9 mouse cellular contexts compared by ENCODE assay signal in the genomic region with DNA sequence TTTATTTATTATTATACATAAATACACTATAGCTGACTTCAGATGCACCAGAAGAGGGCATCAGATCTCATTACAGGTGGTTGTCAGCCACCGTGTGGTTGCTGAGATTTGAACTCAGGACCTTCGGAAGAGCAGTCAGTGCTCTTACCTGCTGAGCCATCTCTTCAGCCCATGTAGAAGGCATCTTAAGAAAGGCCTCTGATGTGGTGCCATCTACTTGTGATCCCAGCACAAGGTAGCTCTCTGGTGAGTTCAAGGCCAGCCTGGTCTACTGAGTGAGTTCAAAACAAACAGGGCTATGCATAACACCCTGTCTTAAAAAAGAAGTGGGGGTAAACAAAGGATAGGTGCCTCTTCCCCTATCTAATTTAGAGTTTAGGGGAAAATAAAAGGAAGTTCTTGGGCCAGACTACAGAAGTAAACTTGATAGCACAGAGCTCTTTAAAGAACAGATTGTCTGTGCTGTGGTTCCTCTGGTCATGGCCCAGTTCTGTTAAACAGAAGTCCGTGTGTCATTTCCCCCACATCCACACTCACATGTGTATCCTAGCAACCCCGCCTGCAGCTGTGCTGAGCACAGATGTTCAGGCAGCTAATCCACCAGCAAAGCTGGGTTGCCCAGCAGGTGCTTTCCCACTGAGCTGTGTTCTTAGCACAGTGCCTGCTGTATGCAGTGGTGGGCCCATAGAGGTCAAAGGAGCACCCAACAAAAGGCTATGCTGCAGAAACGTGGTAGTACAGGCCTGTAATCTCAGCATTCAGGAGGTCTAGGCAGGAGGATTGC.
DNase-seq lines count a peak whose midpoint lies in the region; ATAC-seq and TF ChIP-seq lines count a peak whose summit lies in the region.
"Had no signal": no experiment of that assay in that cellular context is flagged by ENCODE, and none has a peak within 500 bp of the region (broad histone marks: within the 10 kb centered on the region; RNA-seq: fewer than 3 reads in every experiment).

No protein-coding gene starts in this region.

- H3K4me2 ChIP-seq in kidney, embryonic 15.5 days, result no peak overlapping the region
- H3K4me2 ChIP-seq: lung, embryonic 15.5 days had no signal

- H3K36me3 ChIP-seq in spleen, adult 2 months (ENCODE audit: control insufficient read depth, insufficient read depth, low read length), result no peaks in the 10 kb centered on the region
- H3K36me3 ChIP-seq in kidney, embryonic 15.5 days, result no peaks in the 10 kb centered on the region
- H3K36me3 ChIP-seq: lung, embryonic 15.5 days had no signal

- WGBS in spleen, adult 2 months, result 37% methylated on average over 5 of the region's 5 CpGs
- 72% methylated on average over 5 of the region's 5 CpGs for WGBS in kidney, embryonic 15.5 days

- peak; percentile 8 to 53 for DNase-seq in left cerebral cortex, postnatal 10 days (ENCODE audit: extremely low spot score in 1 of 2, low spot score in 2 of 2)
- DNase-seq in left cerebral cortex, adult 2 months (ENCODE audit: extremely low spot score in 1 of 2, low spot score in 2 of 2), result no peak
- DNase-seq in T-cell, adult 2 months (ENCODE audit: low spot score), result peak; percentile 37
- peak; percentile 75 for DNase-seq in induced T-regulatory cell, adult 2 months (ENCODE audit: low read depth)
- DNase-seq in spleen, adult 2 months (ENCODE audit: low read depth in 1 of 2, low spot score in 2 of 2), result peak; percentile 26 to 64
- DNase-seq in cerebellum, postnatal 25 days, result no peak
- DNase-seq in c-Kit-positive CD71-positive TER-119-positive erythroid progenitor cells, embryonic 14.5 days (ENCODE audit: low spot score), result no peak

- ATAC-seq in kidney, embryonic 15.5 days (replicated peaks; ENCODE audit: low FRiP score), result no peak

- peaks cover 19% of the 10 kb centered on the region; the same call in 1 of the 2 replicates for H3K4me1 ChIP-seq in spleen, adult 2 months (ENCODE audit: control insufficient read depth, insufficient read depth, insufficient read length)
- peaks cover 11% of the 10 kb centered on the region for H3K4me1 ChIP-seq in kidney, embryonic 15.5 days

- H3K27ac ChIP-seq in left cerebral cortex, adult 2 months, result no peak overlapping the region
- H3K27ac ChIP-seq in spleen, adult 2 months (ENCODE audit: insufficient read depth, low read length), result 0 out of 2 replicates have a peak overlapping the region, but pooled peaks have one; percentile 6
- H3K27ac ChIP-seq in kidney, embryonic 15.5 days, result no peak overlapping the region
- H3K27ac ChIP-seq: lung, embryonic 15.5 days had no signal

- H3K9me3 ChIP-seq in kidney, embryonic 15.5 days (replicated peaks), result no peaks in the 10 kb centered on the region
- H3K9me3 ChIP-seq: lung, embryonic 15.5 days had no signal

- no peak for TF ChIP-seq CTCF in left cerebral cortex, adult 2 months (IDR thresholded peaks at IDR 0.05)
- TF ChIP-seq CTCF in spleen, adult 2 months (IDR thresholded peaks at IDR 0.05; ENCODE audit: extremely low read depth, insufficient read depth, insufficient read length, insufficient replicate concordance), result no peak

- no peak overlapping the region for H3K4me3 ChIP-seq in left cerebral cortex, adult 2 months
- H3K4me3 ChIP-seq in spleen, adult 2 months (ENCODE audit: extremely low read depth, insufficient read depth, insufficient read length), result no peak overlapping the region
- no peak overlapping the region for H3K4me3 ChIP-seq in kidney, embryonic 15.5 days (replicated peaks)
- H3K4me3 ChIP-seq: lung, embryonic 15.5 days had no signal

- H3K27me3 ChIP-seq in spleen, adult 2 months (ENCODE audit: control insufficient read depth, insufficient read depth, low read length), result no peaks in the 10 kb centered on the region
- H3K27me3 ChIP-seq in kidney, embryonic 15.5 days, result no peaks in the 10 kb centered on the region
- H3K27me3 ChIP-seq: lung, embryonic 15.5 days had no signal

- intact Hi-C loops in left cerebral cortex, postnatal 10 days (cut with DNase I), result no loop called here
- intact Hi-C loops in left cerebral cortex, adult 2 months (cut with DNase I), result no loop called here

- H3K9ac ChIP-seq in kidney, embryonic 15.5 days, result no peak overlapping the region
- H3K9ac ChIP-seq: lung, embryonic 15.5 days had no signal

- TF ChIP-seq POLR2A in spleen, adult 2 months (IDR thresholded peaks at IDR 0.05; ENCODE audit: low read depth, low read length), result no peak

Comparison
In these comparisons a context has a peak if more than half of its experiments do, and no peak if none do; other contexts are left out.
1. DNase-seq: peak in left cerebral cortex, postnatal 10 days (2 of 2), T-cell, adult 2 months (single experiment), induced T-regulatory cell, adult 2 months (single experiment) and spleen, adult 2 months (2 of 2); none in left cerebral cortex, adult 2 months (0 of 2), cerebellum, postnatal 25 days (0 of 2) and c-Kit-positive CD71-positive TER-119-positive erythroid progenitor cells, embryonic 14.5 days (single experiment).